Mouse (Mus musculus) limb, embryonic 11.5 days (tissue): Measurements from ENCODE around the gene B430306N03Rik. TPM values are rescaled to one million over a fixed set of nuclear protein-coding genes. Genes with fewer than 3 reads are reported as not detected.

Experiments used
- ATAC-seq: fragments of 200-750 bp; cut with Nextera tagmentation; 2 replicates; pipeline ENCODE4 v1.8.0; 2017; ENCODE audit warnings: low read depth; ENCODE audit not compliant: insufficient number of reproducible peaks, low FRiP score, low TSS enrichment
- DNase-seq: peaks from one replicate; pipeline ENCODE4 v3.0.0-alpha.2; 2015; ENCODE audit warnings: low spot score
- H3K27ac ChIP-seq: fragments of 300-500 bp; sonication (generic); replicated peaks from 2 replicates; pipeline ENCODE4 v1.5.1; 2014; ENCODE audit warnings: low read depth, mild to moderate bottlenecking, low read length
- H3K27me3 ChIP-seq: fragments of 300-500 bp; sonication (generic); 2 replicates; pipeline ENCODE4 v1.6.1; 2014; ENCODE audit warnings: mild to moderate bottlenecking, low read length, mixed read lengths; ENCODE audit not compliant: control insufficient read depth, insufficient read depth
- H3K36me3 ChIP-seq: fragments of 300-500 bp; sonication (generic); 2 replicates; pipeline ENCODE4 v1.6.1; 2014; ENCODE audit warnings: mild to moderate bottlenecking, low read length, moderate library complexity, mixed read lengths; ENCODE audit not compliant: control insufficient read depth, insufficient read depth
- H3K4me1 ChIP-seq: fragments of 300-500 bp; sonication (generic); 2 replicates; pipeline ENCODE4 v1.6.1; 2014; ENCODE audit warnings: low read length, mixed read lengths; ENCODE audit not compliant: control insufficient read depth, insufficient read depth
- H3K4me2 ChIP-seq: fragments of 300-500 bp; sonication (generic); 2 replicates; pipeline ENCODE4 v1.6.1; 2014; ENCODE audit warnings: low read depth, mild to moderate bottlenecking, moderate library complexity; ENCODE audit not compliant: severe bottlenecking
- H3K4me3 ChIP-seq: fragments of 300-500 bp; sonication (generic); 2 replicates; pipeline ENCODE4 v1.5.1; 2014; ENCODE audit warnings: low read depth, low read length
- H3K9ac ChIP-seq: fragments of 300-500 bp; sonication (generic); 2 replicates; pipeline ENCODE4 v1.6.1; 2014; ENCODE audit warnings: mild to moderate bottlenecking, low read length
- H3K9me3 ChIP-seq: fragments of 300-500 bp; sonication (generic); 2 replicates; pipeline ENCODE4 v1.6.1; 2016; ENCODE audit warnings: low read length; ENCODE audit not compliant: control insufficient read depth
- WGBS: fragments of 180-500 bp; shearing (Covaris S2); extraction: QIAGEN DNeasy Blood & Tissue Kit; methylation state at CpG from one replicate; pipeline ENCODE4 v1.1.7; 2014; 5-methylcytosine and 5-hydroxymethylcytosine counted together
- polyA plus RNA-seq: library from polyadenylated mRNA; unstranded; fragments of >200 nt; fragmentation: Nextera tagmentation; extraction: Ambion mirVana; gene quantifications from 2 replicates; pipeline ENCODE4 v1.2.1, GENCODE M21; 2014

Gene B430306N03Rik
- polyA plus RNA-seq, 1 experiment from 2014 or later = 0.09 TPM

- Histone ChIP-seq H3K9ac (no peak overlapping the region), H3K9me3 (no peaks in the 10 kb centered on the region), H3K4me2 (no peak overlapping the region), H3K27ac (no peak overlapping the region), H3K4me1 (no peaks in the 10 kb centered on the region), H3K4me3 (no peak overlapping the region), H3K27me3 (no peaks in the 10 kb centered on the region), H3K36me3 (no peaks in the 10 kb centered on the region)
- ATAC-seq = no peak
- no peak for DNase-seq
Observed at GRCm38 (mm10) chr17:48371621-48372020, 55.7 kb downstream of the B430306N03Rik start.

DNA sequence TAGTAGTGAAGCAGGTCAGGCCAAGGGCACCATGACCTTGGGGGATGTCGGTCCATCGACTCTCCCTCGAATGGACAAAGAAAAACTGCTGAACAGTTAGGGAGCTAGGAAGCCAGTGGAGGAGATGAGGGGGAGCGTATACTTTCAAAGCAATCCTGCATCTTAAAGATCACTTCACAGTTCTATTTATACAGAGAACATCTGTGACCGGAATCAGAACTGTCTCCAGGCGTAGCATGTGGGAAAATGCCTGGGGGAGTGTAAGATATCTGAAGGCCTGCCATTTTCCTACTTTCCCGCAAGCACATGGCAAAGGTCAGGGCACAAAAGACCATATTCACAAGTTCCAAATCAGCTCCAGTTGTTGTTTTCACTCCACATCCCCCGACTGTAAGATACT, 57.0 kb downstream of the B430306N03Rik start:
- no peak overlapping the region for H3K4me2 ChIP-seq
- no peak for ATAC-seq
- H3K9ac ChIP-seq = no peak overlapping the region
- no peaks in the 10 kb centered on the region for H3K4me1 ChIP-seq
- 87% methylated on average over 8 of the region's 8 CpGs for WGBS
- no peaks in the 10 kb centered on the region for H3K36me3 ChIP-seq
- no peaks in the 10 kb centered on the region for H3K27me3 ChIP-seq
- H3K27ac ChIP-seq = no peak overlapping the region
- no peak overlapping the region for H3K4me3 ChIP-seq
- H3K9me3 ChIP-seq = no peaks in the 10 kb centered on the region
- DNase-seq = no peak

DNA sequence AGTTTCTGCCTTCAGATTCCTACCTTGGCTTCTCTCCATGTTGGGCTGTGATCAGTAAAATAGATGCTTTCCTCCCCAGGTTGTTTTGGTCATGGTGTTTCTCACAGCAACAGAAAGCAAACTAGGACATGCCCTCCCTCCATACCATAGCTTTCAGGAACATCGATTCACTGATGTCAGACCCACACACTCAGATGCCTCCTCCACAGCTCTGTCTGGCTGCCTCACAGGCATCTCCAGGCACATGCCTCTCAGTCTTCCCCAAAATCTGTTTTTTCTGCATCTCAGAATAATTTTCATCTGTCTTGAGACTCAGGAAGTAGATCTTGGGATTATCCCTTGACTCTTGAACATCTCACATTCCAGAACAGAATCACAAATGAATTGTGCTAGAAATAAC, 60.2 kb downstream of the B430306N03Rik start:
- 95% methylated on average over 1 of the region's 1 CpGs for WGBS
- H3K36me3 ChIP-seq = no peaks in the 10 kb centered on the region
- DNase-seq (no peak), ATAC-seq (no peak)
- H3K4me3 ChIP-seq = no peak overlapping the region
- no peaks in the 10 kb centered on the region for H3K27me3 ChIP-seq
- H3K4me1 ChIP-seq = no peaks in the 10 kb centered on the region
- no peak overlapping the region for H3K27ac ChIP-seq
- no peak overlapping the region for H3K9ac ChIP-seq
- H3K9me3 ChIP-seq = no peaks in the 10 kb centered on the region
- no peak overlapping the region for H3K4me2 ChIP-seq

Other genes with a start within 250 kb of the B430306N03Rik start
- gene 1700067P10Rik, start 226.8 kb upstream of the B430306N03Rik start, polyA plus RNA-seq = not detected in 2 replicates
- gene 9830107B12Rik, start 169.9 kb upstream of the B430306N03Rik start, polyA plus RNA-seq = not detected in 2 replicates
- gene A530064D06Rik, start 148.9 kb upstream of the B430306N03Rik start, polyA plus RNA-seq = not detected in 2 replicates
- gene Trem1, start 83.4 kb upstream of the B430306N03Rik start, polyA plus RNA-seq = 0.13 TPM in 1 of 2 replicates, not detected in the other
- gene Trem3, start 68.4 kb upstream of the B430306N03Rik start, polyA plus RNA-seq = not detected in 2 replicates
- gene Treml4, start 51.8 kb upstream of the B430306N03Rik start, polyA plus RNA-seq = 0.16 and 0.31 TPM in 2 replicates
- 0.04 and 0.13 TPM in 2 replicates for gene Treml2, start 16.6 kb upstream of the B430306N03Rik start, polyA plus RNA-seq
- 0.82 and 0.88 TPM in 2 replicates for gene Trem2, start 30.3 kb downstream of the B430306N03Rik start, polyA plus RNA-seq
- gene Treml1, start 43.8 kb downstream of the B430306N03Rik start, polyA plus RNA-seq = 2.0 and 2.7 TPM in 2 replicates
- gene Nfya, start 93.8 kb downstream of the B430306N03Rik start, polyA plus RNA-seq = 30.5 and 31.2 TPM in 2 replicates
- gene Oard1, start 93.9 kb downstream of the B430306N03Rik start, polyA plus RNA-seq = 71.6 and 75.0 TPM in 2 replicates
- 1.5 and 2.2 TPM in 2 replicates for gene Apobec2, start 116.8 kb downstream of the B430306N03Rik start, polyA plus RNA-seq
- 0.50 and 0.63 TPM in 2 replicates for gene Tspo2, start 135.4 kb downstream of the B430306N03Rik start, polyA plus RNA-seq
- gene Unc5cl, start 138.8 kb downstream of the B430306N03Rik start, polyA plus RNA-seq = 0.13 and 0.33 TPM in 2 replicates